Mouse (Mus musculus) lung, adult 2 months (tissue): ENCODE results near the gene Mrpl23.

ENCODE experiments used
- CTCF ChIP-seq: fragments of 200-500 bp; IDR thresholded peaks from 2 replicates; pipeline ENCODE4 v1.5.1; 2011; ENCODE audit warnings: mild to moderate bottlenecking, low read length, control low read depth; ENCODE audit not compliant: insufficient read depth
- POLR2A ChIP-seq: fragments of 200-500 bp; IDR thresholded peaks from 2 replicates; pipeline ENCODE4 v1.6.1; 2011; ENCODE audit warnings: low read depth, mild to moderate bottlenecking, control low read depth, low read length, borderline replicate concordance; ENCODE audit errors: extremely low read depth

DNA sequence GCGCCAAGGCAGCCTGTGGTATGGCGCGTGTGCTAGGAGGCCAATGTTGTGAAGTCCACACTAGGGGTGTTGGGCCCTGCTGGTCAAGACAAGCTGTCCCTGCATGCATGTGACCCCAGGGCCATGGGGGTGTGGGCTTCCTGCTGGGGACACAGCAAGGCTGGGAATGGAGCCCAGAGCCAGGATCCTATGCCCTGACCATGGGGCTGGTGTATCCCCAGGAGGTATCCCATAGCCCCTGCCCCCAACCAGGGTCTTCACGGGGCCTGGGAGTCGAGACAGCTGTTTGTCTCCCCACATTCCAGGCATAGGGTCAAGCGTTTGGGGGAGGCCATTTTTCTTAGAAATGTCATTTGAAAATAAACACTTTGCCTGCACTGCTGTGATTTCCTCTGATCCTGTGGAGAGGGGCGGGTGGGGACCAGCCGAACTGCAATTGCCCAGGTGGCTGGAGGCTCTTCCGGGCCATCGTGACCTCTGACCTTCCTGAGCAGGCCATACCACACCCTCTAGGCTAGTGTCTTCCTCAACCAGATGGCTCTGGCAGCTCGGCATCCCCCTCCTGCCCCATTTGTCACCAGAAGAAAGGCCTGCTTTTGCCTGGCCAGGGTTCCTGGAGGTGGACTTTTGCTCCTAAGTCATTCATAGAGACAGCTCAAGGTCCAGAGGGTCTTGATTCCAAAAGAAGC, 32.6 kb downstream of the Mrpl23 start:
- TF ChIP-seq POLR2A: no peak
- no peak for TF ChIP-seq CTCF
